Mouse (Mus musculus): Measurements from ENCODE around the gene Zfp329. TPM values are rescaled to one million over a fixed set of nuclear protein-coding genes. Genes with fewer than 3 reads are reported as not detected.

Gene Zfp329
- polyA plus RNA-seq, 1 experiment from 2014 or later = 4.3 TPM

- Histone ChIP-seq H3K4me1 (replicated peaks; ENCODE audit: control insufficient read depth, insufficient read depth, low read length) (no peaks in the 10 kb centered on the region), H3K4me2 (replicated peaks; ENCODE audit: low read depth) (no peak overlapping the region), H3K36me3 (ENCODE audit: control insufficient read depth, insufficient read depth) (no peaks in the 10 kb centered on the region), H3K9ac (ENCODE audit: low read depth, low read length) (no peak overlapping the region), H3K27ac (ENCODE audit: low read depth, low read length) (no peak overlapping the region), H3K4me3 (ENCODE audit: low read depth, low read length) (no peak overlapping the region), H3K9me3 (ENCODE audit: control insufficient read depth) (no peaks in the 10 kb centered on the region), H3K27me3 (replicated peaks; ENCODE audit: control insufficient read depth, insufficient read depth, low read length) (no peaks in the 10 kb centered on the region)
- WGBS = 68% methylated on average over 6 of the region's 6 CpGs
- TF ChIP-seq CTCF (IDR thresholded peaks at IDR 0.05; ENCODE audit: low read depth) = no peak
- no peak for ATAC-seq
Observed at GRCm38 (mm10) chr7:12787333-12787732, 31.3 kb downstream of the Zfp329 start.

GRCm38 (mm10) chr7:12780151-12780830 lies 38.4 kb downstream of the Zfp329 start:
- H3K36me3 ChIP-seq (ENCODE audit: control insufficient read depth, insufficient read depth) = no peaks in the 10 kb centered on the region
- H3K27ac ChIP-seq (ENCODE audit: low read depth, low read length) = no peak overlapping the region
- no peaks in the 10 kb centered on the region for H3K27me3 ChIP-seq (replicated peaks; ENCODE audit: control insufficient read depth, insufficient read depth, low read length)
- H3K9ac ChIP-seq (ENCODE audit: low read depth, low read length) = peak overlapping the region; percentile 47
- TF ChIP-seq CTCF (IDR thresholded peaks at IDR 0.05; ENCODE audit: low read depth) = peak; percentile 26; the same call in 1 of the 2 replicates
- peak overlapping the region; percentile 96 for H3K4me2 ChIP-seq (replicated peaks; ENCODE audit: low read depth)
- WGBS = under 1% methylated on average over 57 of the region's 57 CpGs
- H3K4me1 ChIP-seq (replicated peaks; ENCODE audit: control insufficient read depth, insufficient read depth, low read length) = peaks cover 7% of the 10 kb centered on the region
- peak overlapping the region; percentile 58 for H3K4me3 ChIP-seq (ENCODE audit: low read depth, low read length)
- ATAC-seq = peak; percentile 86
- no peaks in the 10 kb centered on the region for H3K9me3 ChIP-seq (ENCODE audit: control insufficient read depth)

GRCm38 (mm10) chr7:12779782-12780150 lies 38.9 kb downstream of the Zfp329 start:
- Histone ChIP-seq H3K27ac (ENCODE audit: low read depth, low read length) (no peak overlapping the region), H3K4me1 (replicated peaks; ENCODE audit: control insufficient read depth, insufficient read depth, low read length) (peaks cover 7% of the 10 kb centered on the region), H3K27me3 (replicated peaks; ENCODE audit: control insufficient read depth, insufficient read depth, low read length) (no peaks in the 10 kb centered on the region), H3K9ac (ENCODE audit: low read depth, low read length) (no peak overlapping the region), H3K4me2 (replicated peaks; ENCODE audit: low read depth) (peak overlapping the region; percentile 96), H3K9me3 (ENCODE audit: control insufficient read depth) (no peaks in the 10 kb centered on the region), H3K36me3 (ENCODE audit: control insufficient read depth, insufficient read depth) (no peaks in the 10 kb centered on the region), H3K4me3 (ENCODE audit: low read depth, low read length) (peak overlapping the region; percentile 58)
- no peak for TF ChIP-seq CTCF (IDR thresholded peaks at IDR 0.05; ENCODE audit: low read depth)
- no peak for ATAC-seq
- WGBS = 26% methylated on average over 10 of the region's 10 CpGs

- no peak overlapping the region for H3K27ac ChIP-seq (ENCODE audit: low read depth, low read length)
- WGBS = 85% methylated on average over 5 of the region's 5 CpGs
- H3K4me2 ChIP-seq (replicated peaks; ENCODE audit: low read depth) = no peak overlapping the region
- H3K4me3 ChIP-seq (ENCODE audit: low read depth, low read length) = no peak overlapping the region
- no peaks in the 10 kb centered on the region for H3K36me3 ChIP-seq (ENCODE audit: control insufficient read depth, insufficient read depth)
- no peaks in the 10 kb centered on the region for H3K27me3 ChIP-seq (replicated peaks; ENCODE audit: control insufficient read depth, insufficient read depth, low read length)
- TF ChIP-seq CTCF (IDR thresholded peaks at IDR 0.05; ENCODE audit: low read depth) = no peak
- H3K9ac ChIP-seq (ENCODE audit: low read depth, low read length) = no peak overlapping the region
- H3K4me1 ChIP-seq (replicated peaks; ENCODE audit: control insufficient read depth, insufficient read depth, low read length) = peaks cover 7% of the 10 kb centered on the region
- ATAC-seq = no peak
- no peaks in the 10 kb centered on the region for H3K9me3 ChIP-seq (ENCODE audit: control insufficient read depth)
Observed at GRCm38 (mm10) chr7:12779141-12779540, 39.5 kb downstream of the Zfp329 start.

- WGBS = 100% methylated on average over 1 of the region's 1 CpGs
- H3K4me3 ChIP-seq (ENCODE audit: low read depth, low read length) = no peak overlapping the region
- ATAC-seq = no peak
- no peaks in the 10 kb centered on the region for H3K9me3 ChIP-seq (ENCODE audit: control insufficient read depth)
- no peak overlapping the region for H3K4me2 ChIP-seq (replicated peaks; ENCODE audit: low read depth)
- no peaks in the 10 kb centered on the region for H3K27me3 ChIP-seq (replicated peaks; ENCODE audit: control insufficient read depth, insufficient read depth, low read length)
- H3K4me1 ChIP-seq (replicated peaks; ENCODE audit: control insufficient read depth, insufficient read depth, low read length) = no peaks in the 10 kb centered on the region
- H3K36me3 ChIP-seq (ENCODE audit: control insufficient read depth, insufficient read depth) = no peaks in the 10 kb centered on the region; the same call in 1 of the 2 replicates
- H3K27ac ChIP-seq (ENCODE audit: low read depth, low read length) = no peak overlapping the region
- no peak for TF ChIP-seq CTCF (IDR thresholded peaks at IDR 0.05; ENCODE audit: low read depth)
- no peak overlapping the region for H3K9ac ChIP-seq (ENCODE audit: low read depth, low read length)
Observed at GRCm38 (mm10) chr7:12774606-12775005, 44.1 kb downstream of the Zfp329 start.

- WGBS = 82% methylated on average over 9 of the region's 9 CpGs
- H3K9ac ChIP-seq (ENCODE audit: low read depth, low read length) = no peak overlapping the region
Observed at GRCm38 (mm10) chr7:12774111-12774510, 44.5 kb downstream of the Zfp329 start.

More at GRCm38 (mm10) chr7:12774111-12774510, 44.5 kb downstream of the Zfp329 start:
- no peak for TF ChIP-seq CTCF (IDR thresholded peaks at IDR 0.05; ENCODE audit: low read depth)
- H3K36me3 ChIP-seq (ENCODE audit: control insufficient read depth, insufficient read depth) = no peaks in the 10 kb centered on the region; the same call in 1 of the 2 replicates
- no peak for ATAC-seq
- no peaks in the 10 kb centered on the region for H3K27me3 ChIP-seq (replicated peaks; ENCODE audit: control insufficient read depth, insufficient read depth, low read length)
- no peaks in the 10 kb centered on the region for H3K4me1 ChIP-seq (replicated peaks; ENCODE audit: control insufficient read depth, insufficient read depth, low read length)
- H3K9me3 ChIP-seq (ENCODE audit: control insufficient read depth) = no peaks in the 10 kb centered on the region
- H3K4me2 ChIP-seq (replicated peaks; ENCODE audit: low read depth) = no peak overlapping the region
- no peak overlapping the region for H3K4me3 ChIP-seq (ENCODE audit: low read depth, low read length)
- H3K27ac ChIP-seq (ENCODE audit: low read depth, low read length) = no peak overlapping the region

Other genes starting within 250 kb of the Zfp329 start
- 0.01 TPM in 1 of 2 replicates, not detected in the other for gene Vmn2r53, start 210.1 kb downstream of the Zfp329 start, polyA plus RNA-seq (2015; fragmentation: Nextera tagmentation; extraction: Ambion mirVana)
- gene Vmn2r54, start 178.5 kb downstream of the Zfp329 start, polyA plus RNA-seq (2015; fragmentation: Nextera tagmentation; extraction: Ambion mirVana) = not detected in 2 replicates
- gene Vmn2r55, start 133.9 kb downstream of the Zfp329 start, polyA plus RNA-seq (2015; fragmentation: Nextera tagmentation; extraction: Ambion mirVana) = not detected in 2 replicates
- gene Vmn2r56, start 83.9 kb downstream of the Zfp329 start, polyA plus RNA-seq (2015; fragmentation: Nextera tagmentation; extraction: Ambion mirVana) = not detected in 2 replicates
- 0.77 and 1.1 TPM in 2 replicates for gene Zscan18, start 15.2 kb downstream of the Zfp329 start, polyA plus RNA-seq (2015; fragmentation: Nextera tagmentation; extraction: Ambion mirVana)
- 12.5 and 15.6 TPM in 2 replicates for gene Zfp110, start 15.9 kb upstream of the Zfp329 start, polyA plus RNA-seq (2015; fragmentation: Nextera tagmentation; extraction: Ambion mirVana)
- 0.97 and 1.2 TPM in 2 replicates for gene Zfp128, start 62.3 kb upstream of the Zfp329 start, polyA plus RNA-seq (2015; fragmentation: Nextera tagmentation; extraction: Ambion mirVana)
- 4.0 and 4.4 TPM in 2 replicates for gene Zscan22, start 79.0 kb upstream of the Zfp329 start, polyA plus RNA-seq (2015; fragmentation: Nextera tagmentation; extraction: Ambion mirVana)
- gene Rps5, start 103.4 kb upstream of the Zfp329 start, polyA plus RNA-seq (2015; fragmentation: Nextera tagmentation; extraction: Ambion mirVana) = 555 and 561 TPM in 2 replicates
- gene Rnf225, start 108.6 kb upstream of the Zfp329 start, polyA plus RNA-seq (2015; fragmentation: Nextera tagmentation; extraction: Ambion mirVana) = 0.05 and 0.09 TPM in 2 replicates
- gene Zfp324, start 147.0 kb upstream of the Zfp329 start, polyA plus RNA-seq (2015; fragmentation: Nextera tagmentation; extraction: Ambion mirVana) = 4.0 and 4.1 TPM in 2 replicates
- gene Zfp446, start 159.0 kb upstream of the Zfp329 start, polyA plus RNA-seq (2015; fragmentation: Nextera tagmentation; extraction: Ambion mirVana) = 2.5 and 2.6 TPM in 2 replicates
- 0.18 and 0.22 TPM in 2 replicates for gene Slc27a5, start 179.3 kb upstream of the Zfp329 start, polyA plus RNA-seq (2015; fragmentation: Nextera tagmentation; extraction: Ambion mirVana)
- 82.8 and 85.3 TPM in 2 replicates for gene Trim28, start 180.3 kb upstream of the Zfp329 start, polyA plus RNA-seq (2015; fragmentation: Nextera tagmentation; extraction: Ambion mirVana)
- gene Zbtb45, start 191.2 kb upstream of the Zfp329 start, polyA plus RNA-seq (2015; fragmentation: Nextera tagmentation; extraction: Ambion mirVana) = 11.2 and 11.6 TPM in 2 replicates
- 323 and 329 TPM in 2 replicates for gene Chmp2a, start 215.9 kb upstream of the Zfp329 start, polyA plus RNA-seq (2015; fragmentation: Nextera tagmentation; extraction: Ambion mirVana)
- 96.8 and 107 TPM in 2 replicates for gene Ube2m, start 219.4 kb upstream of the Zfp329 start, polyA plus RNA-seq (2015; fragmentation: Nextera tagmentation; extraction: Ambion mirVana)
- gene Mzf1, start 235.9 kb upstream of the Zfp329 start, polyA plus RNA-seq (2015; fragmentation: Nextera tagmentation; extraction: Ambion mirVana) = 0.83 and 1.1 TPM in 2 replicates

Measured in intestine, postnatal 0 days (tissue).